Mouse (Mus musculus) bone marrow macrophage, adult 2 months (primary cell): ENCODE results near the gene Ppil4.

Experiments
- CTCF ChIP-seq: IDR thresholded peaks from 2 replicates; pipeline ENCODE4 v1.5.1; 2012; ENCODE audit warnings: low read depth, mild to moderate bottlenecking, low read length, moderate library complexity
- POLR2A ChIP-seq: IDR thresholded peaks from 2 replicates; pipeline ENCODE4 v1.6.1; 2012; ENCODE audit warnings: mild to moderate bottlenecking, low read depth, low read length, borderline replicate concordance

- no peak for TF ChIP-seq CTCF
- TF ChIP-seq POLR2A = no peak
Observed at GRCm38 (mm10) chr10:7851891-7852290, 59.2 kb downstream of the Ppil4 start.
